Mouse (Mus musculus) 3134 (cell line): ENCODE data around the gene Rnf157.
A peak's percentile ranks its signal among the peaks of the same experiment; 100 is the strongest.

Experiments
- DNase-seq: peaks from one replicate; pipeline ENCODE4 v3.0.0-alpha.2; 2011; ENCODE audit warnings: low spot score; ENCODE audit not compliant: insufficient read length; ENCODE audit errors: extremely low read depth

The Rnf157 gene

GRCm38 (mm10) chr11:116412904-116413630, at the start of gene Rnf157:
Gene Rnf157 (minus strand): TSS chr11:116413032.
- peak; percentile 89 for DNase-seq

- DNase-seq = no peak
Measured at GRCm38 (mm10) chr11:116459786-116460185, 47.0 kb upstream of the Rnf157 start.

- DNase-seq = peak; percentile 59
Measured at GRCm38 (mm10) chr11:116456234-116456633, 43.4 kb upstream of the Rnf157 start.

GRCm38 (mm10) chr11:116453889-116454288, 41.1 kb upstream of the Rnf157 start:
- no peak for DNase-seq

GRCm38 (mm10) chr11:116449341-116449740, 36.5 kb upstream of the Rnf157 start:
- DNase-seq = no peak

- DNase-seq = no peak
Measured at GRCm38 (mm10) chr11:116447822-116448221, 35.0 kb upstream of the Rnf157 start.

GRCm38 (mm10) chr11:116446308-116446887, 33.6 kb upstream of the Rnf157 start:
- DNase-seq = no peak

- DNase-seq = peak; percentile 78
Measured at GRCm38 (mm10) chr11:116445596-116446307, 32.9 kb upstream of the Rnf157 start.

GRCm38 (mm10) chr11:116443935-116444334, 31.1 kb upstream of the Rnf157 start:
- no peak for DNase-seq

- DNase-seq = no peak
Measured at GRCm38 (mm10) chr11:116443311-116443710, 30.5 kb upstream of the Rnf157 start.

- no peak for DNase-seq
Measured at GRCm38 (mm10) chr11:116442867-116443177, 30.0 kb upstream of the Rnf157 start.

GRCm38 (mm10) chr11:116442129-116442866, 29.5 kb upstream of the Rnf157 start:
- DNase-seq = no peak

- DNase-seq = no peak
Measured at GRCm38 (mm10) chr11:116440408-116441068, 27.7 kb upstream of the Rnf157 start.

GRCm38 (mm10) chr11:116439269-116440240, 26.7 kb upstream of the Rnf157 start:
- no peak for DNase-seq

- no peak for DNase-seq
Measured at GRCm38 (mm10) chr11:116437541-116437940, 24.7 kb upstream of the Rnf157 start.

GRCm38 (mm10) chr11:116436725-116437331, 24.0 kb upstream of the Rnf157 start:
- no peak for DNase-seq

- no peak for DNase-seq
Measured at GRCm38 (mm10) chr11:116435992-116436724, 23.3 kb upstream of the Rnf157 start.

GRCm38 (mm10) chr11:116434967-116435752, 22.3 kb upstream of the Rnf157 start:
- no peak for DNase-seq
